Mouse (Mus musculus) left cerebral cortex, adult 8-10 months (tissue): ENCODE measurements at regions not wholly inside any gene's neighbourhood (a gene's known extent, or its start where the extent isn't known, plus 50 kb on each side); places are given as distances from the start of the nearest gene placed in this dataset.

ENCODE experiments used
- DNase-seq, 2 experiments: peaks; one replicate each; pipeline ENCODE4 v3.0.0; 2022; ENCODE audit warnings: low spot score in 2 of 2

GRCm38 (mm10) chr2:169244572-169244971 is 289.2 kb upstream of the Zfp64 start:
- no peak for DNase-seq

GRCm38 (mm10) chr2:169243981-169244380 is 288.6 kb upstream of the Zfp64 start:
- DNase-seq, result no peak

- DNase-seq, result no peak
These were observed 282.5 kb upstream of the Zfp64 start for GRCm38 (mm10) chr2:169237856-169238255.

- DNase-seq, result no peak
These were observed 281.9 kb upstream of the Zfp64 start for GRCm38 (mm10) chr2:169237321-169237720.

GRCm38 (mm10) chr2:169234368-169235070 is 279.1 kb upstream of the Zfp64 start:
- DNase-seq, result no peak

GRCm38 (mm10) chr2:169233151-169234123 is 278.1 kb upstream of the Zfp64 start:
- DNase-seq, result no peak

GRCm38 (mm10) chr2:169222264-169222663 is 266.9 kb upstream of the Zfp64 start:
- DNase-seq, result peak; percentile 18 to 36

- no peak for DNase-seq
These were observed 265.8 kb upstream of the Zfp64 start for GRCm38 (mm10) chr2:169221141-169221540.

- DNase-seq, result no peak
These were observed 260.2 kb upstream of the Zfp64 start for GRCm38 (mm10) chr2:169215546-169216043.

- no peak for DNase-seq
These were observed 259.0 kb upstream of the Zfp64 start for GRCm38 (mm10) chr2:169214396-169214795.

GRCm38 (mm10) chr2:169213314-169213713 is 257.9 kb upstream of the Zfp64 start:
- no peak for DNase-seq

GRCm38 (mm10) chr2:169212676-169213257 is 257.4 kb upstream of the Zfp64 start:
- DNase-seq, result no peak

- no peak for DNase-seq
These were observed 248.9 kb upstream of the Zfp64 start for GRCm38 (mm10) chr2:169204254-169204752.

GRCm38 (mm10) chr2:169191974-169192373 is 236.6 kb upstream of the Zfp64 start:
- no peak for DNase-seq

GRCm38 (mm10) chr2:169191465-169191864 is 236.1 kb upstream of the Zfp64 start:
- no peak for DNase-seq

GRCm38 (mm10) chr2:169177565-169177964 is 222.2 kb upstream of the Zfp64 start:
- no peak for DNase-seq

- no peak for DNase-seq
These were observed 213.4 kb upstream of the Zfp64 start for GRCm38 (mm10) chr2:169168795-169169194.

- DNase-seq, result no peak
These were observed 213.0 kb upstream of the Zfp64 start for GRCm38 (mm10) chr2:169168376-169168775.

GRCm38 (mm10) chr2:169161651-169162050 is 206.3 kb upstream of the Zfp64 start:
- no peak for DNase-seq

- DNase-seq, result no peak
These were observed 203.4 kb upstream of the Zfp64 start for GRCm38 (mm10) chr2:169158760-169159159.

GRCm38 (mm10) chr2:169158005-169158673 is 202.8 kb upstream of the Zfp64 start:
- DNase-seq, result no peak
